Mouse (Mus musculus) urinary bladder, postnatal 25 days (tissue): ENCODE measurements around the gene Fbll1.
"Not testable (repeated sequence)": the region's sequence is repeated elsewhere in the genome, so short reads cannot be mapped to it uniquely, and the experiment has no call there.

Experiments used
- DNase-seq: peaks from one replicate; pipeline ENCODE4 v3.0.0; 2022; ENCODE audit warnings: low spot score

Gene Fbll1

DNA sequence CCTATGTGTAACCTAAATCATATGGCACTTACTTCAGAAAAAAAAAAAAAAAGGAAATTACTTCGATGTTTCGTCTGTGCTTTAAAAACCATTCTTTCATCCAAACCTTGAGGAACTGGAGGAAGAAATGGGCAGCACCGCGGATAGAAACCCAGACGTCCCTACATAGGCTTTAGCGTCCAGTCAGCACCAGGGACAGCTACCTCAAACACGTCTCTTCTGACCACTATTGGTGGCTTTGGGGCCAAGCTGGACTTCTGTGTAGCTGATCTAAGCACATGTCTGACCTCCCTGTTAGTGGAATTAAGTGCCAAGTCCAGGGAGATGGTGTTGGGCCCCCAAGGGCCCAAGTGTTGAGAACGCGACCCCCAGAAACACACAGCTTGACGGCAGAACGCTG lies at the start of gene Fbll1:
Fbll1 (minus strand) TSS at position 11 of the 400 bp plus-strand sequence.
- DNase-seq: peak; percentile 36

DNA sequence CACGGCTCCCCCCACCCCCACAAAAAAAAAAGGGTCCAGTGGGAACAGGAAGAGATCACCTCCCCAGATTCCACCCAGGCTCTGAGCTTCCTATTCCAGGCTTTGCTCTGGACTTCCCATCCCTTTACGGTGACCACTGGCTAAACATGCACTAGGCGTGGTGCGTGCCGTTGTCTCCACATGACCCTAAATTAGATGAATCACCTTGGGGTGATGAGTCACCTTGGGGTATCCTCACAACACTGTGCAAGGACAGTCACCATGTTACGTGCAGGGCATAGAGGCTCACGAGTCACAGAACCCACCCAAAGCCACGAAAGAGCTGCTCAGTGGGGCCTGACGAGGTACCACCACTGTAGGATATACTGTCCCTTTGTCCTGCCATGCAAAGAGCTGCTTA lies 45.6 kb upstream of the Fbll1 start:
- no peak for DNase-seq

DNA sequence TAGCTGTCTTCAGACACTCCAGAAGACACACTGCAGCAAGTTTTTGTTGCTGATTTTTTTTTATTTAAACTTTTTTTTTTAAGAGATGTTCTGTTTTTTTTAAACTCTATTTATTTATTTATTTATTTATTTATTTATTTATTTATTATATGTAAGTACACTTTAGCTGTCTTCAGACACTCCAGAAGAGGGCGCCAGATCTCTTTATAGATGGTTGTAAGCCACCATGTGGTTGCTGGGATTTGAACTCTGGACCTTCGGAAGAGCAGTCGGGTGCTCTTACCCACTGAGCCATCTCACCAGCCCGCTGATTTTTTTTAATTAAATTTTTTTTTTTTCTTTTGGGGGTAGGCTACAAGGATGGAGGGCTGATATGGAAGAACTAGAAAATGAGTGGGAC lies 43.9 kb upstream of the Fbll1 start:
- not testable (repeated sequence) for DNase-seq

DNA sequence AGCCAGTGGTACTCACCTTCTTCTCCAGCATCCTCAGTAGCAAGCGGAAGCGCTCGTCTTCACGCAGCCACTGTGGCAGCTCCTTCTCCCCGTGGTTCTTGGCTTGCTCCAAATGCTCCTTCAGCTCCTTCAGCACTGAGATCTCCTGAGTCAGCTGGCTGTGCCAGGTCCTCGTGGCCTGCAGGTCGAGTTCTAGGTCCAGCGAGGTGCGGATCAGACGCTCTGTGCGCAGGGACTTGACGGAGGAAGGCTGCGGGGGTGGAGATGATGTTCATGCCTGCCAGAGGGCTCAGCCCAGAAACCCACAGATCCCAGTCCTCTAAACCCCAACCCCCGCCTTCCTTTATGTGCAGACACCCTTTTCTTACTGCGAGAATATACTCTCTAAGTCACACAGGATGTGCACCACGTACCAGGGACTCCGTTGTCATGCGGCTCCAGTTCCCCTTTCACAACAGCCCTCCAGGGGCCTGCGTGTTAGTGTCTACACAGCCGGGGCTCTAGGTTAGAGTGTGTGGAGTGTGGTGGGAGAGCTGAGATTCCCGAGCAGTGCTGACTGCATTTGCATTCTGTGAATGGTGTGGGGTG lies 43.1 kb upstream of the Fbll1 start:
- no peak for DNase-seq

DNA sequence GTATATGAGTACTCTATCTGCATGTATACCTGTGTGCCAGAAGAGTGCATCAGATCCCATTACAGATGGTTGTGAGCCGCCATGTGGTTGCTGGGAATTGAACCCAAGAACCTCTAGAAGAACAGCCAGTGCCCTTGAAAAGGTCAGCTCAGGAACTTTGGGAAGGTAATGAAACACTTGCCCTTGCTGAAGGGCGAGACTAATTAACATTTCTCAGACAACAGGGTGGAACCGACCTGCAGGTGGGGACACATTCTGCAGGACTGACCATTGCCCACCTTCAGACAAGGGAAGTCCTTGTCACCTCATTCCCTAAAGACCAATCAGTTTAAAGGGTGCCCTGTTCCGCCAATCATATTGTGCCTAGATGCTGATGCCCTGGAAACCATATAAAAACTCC lies 42.1 kb upstream of the Fbll1 start:
- DNase-seq: not testable (repeated sequence)

DNA sequence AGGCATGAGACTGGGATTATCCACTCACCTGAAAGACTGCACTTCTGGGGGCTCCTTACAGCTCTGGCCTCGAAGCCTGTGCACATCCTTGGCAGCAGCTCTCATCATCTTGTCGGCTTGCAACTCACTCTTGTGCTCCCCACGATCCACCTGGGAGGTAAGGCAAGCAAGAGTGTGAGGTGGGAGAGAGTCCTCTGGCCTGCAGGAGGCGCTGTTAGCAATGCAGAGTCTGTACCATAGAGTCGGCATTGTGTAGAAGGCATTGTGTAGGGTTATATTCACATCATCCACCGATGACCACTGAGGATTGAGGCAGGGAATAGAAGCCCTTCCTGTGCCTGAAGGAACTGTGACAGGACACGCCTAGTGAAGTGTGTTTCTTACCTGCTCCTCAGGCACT lies 41.6 kb upstream of the Fbll1 start:
- no peak for DNase-seq

DNA sequence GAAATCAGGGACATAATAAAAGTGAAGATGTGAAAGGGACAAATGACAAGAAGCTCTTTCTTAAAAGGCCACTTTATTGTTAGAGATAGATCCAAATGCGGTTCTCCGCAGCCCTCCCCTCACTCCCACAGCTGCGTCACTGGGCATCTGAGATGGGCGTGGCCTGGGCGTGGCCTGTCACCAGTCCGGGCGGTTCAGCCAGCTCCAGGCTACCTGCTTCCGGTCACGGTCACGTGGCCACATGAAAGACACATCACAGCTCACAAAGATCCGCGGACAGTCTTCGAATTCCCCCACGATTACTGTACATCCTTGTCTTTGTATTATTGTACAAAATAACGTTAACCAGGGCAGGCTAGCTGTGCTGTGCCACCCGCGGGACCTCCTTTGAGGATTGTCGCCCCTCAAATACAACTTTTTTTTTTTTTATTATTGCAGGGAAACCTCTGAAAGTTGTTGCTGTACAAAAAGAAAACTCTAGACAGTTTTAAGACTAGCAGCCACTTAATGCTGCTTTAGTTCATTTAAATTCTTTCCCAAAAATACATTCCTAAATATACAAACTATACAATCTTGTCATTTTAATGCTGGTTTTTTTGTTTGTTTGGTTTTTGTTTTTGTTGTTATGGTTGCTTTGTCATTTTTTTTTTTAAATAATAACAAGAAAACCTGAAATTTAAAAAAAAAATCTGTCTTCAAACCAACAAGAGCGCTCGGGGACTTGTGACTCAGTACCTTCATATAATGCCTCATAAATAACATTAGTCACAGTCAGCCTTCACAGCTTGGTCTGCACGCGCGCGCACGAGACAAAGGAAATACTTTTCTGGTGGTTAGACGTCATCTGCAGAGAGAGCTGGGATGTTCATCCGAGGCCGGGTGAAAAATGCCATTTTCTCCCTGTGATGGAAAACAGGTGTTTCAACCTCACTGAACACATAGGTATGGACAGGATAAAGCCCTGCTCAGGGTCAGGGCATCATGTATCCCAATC lies 40.0 kb upstream of the Fbll1 start:
- DNase-seq: peak; percentile 86

- DNase-seq: no peak
These were observed 38.8 kb upstream of the Fbll1 start for GRCm38 (mm10) chr11:35837156-35838126.

GRCm38 (mm10) chr11:35834022-35834760 lies 35.5 kb upstream of the Fbll1 start, which contains the start of gene Rars:
Gene Rars, minus strand, starts transcription at chr11:35834506.
- DNase-seq: peak; percentile 93

- no peak for DNase-seq
These were observed 34.6 kb upstream of the Fbll1 start for GRCm38 (mm10) chr11:35833270-35833669.

GRCm38 (mm10) chr11:35832139-35832538 lies 33.5 kb upstream of the Fbll1 start:
- no peak for DNase-seq

DNA sequence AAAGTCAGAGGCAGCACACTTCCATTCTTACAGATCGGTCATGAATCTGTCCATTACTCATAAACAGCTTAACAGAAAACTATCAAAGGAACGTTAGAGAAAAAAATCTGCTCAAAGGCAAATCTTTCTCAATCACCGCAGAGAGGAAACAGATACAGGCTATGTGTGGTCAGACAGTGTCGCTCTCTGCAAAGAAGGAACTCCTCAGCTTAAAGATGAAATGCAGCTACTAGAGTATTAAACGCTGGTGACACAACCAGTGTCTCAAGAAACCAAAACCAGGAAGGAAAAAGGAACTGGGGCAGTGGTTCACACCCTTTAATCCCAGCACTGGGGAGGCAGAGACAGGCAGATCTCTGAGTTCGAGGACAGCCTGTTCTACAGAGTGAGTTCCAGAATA lies 29.0 kb upstream of the Fbll1 start:
- no peak for DNase-seq

GRCm38 (mm10) chr11:35816316-35816715 lies 17.6 kb upstream of the Fbll1 start:
- DNase-seq: no peak

- DNase-seq: no peak
These were observed 12.8 kb upstream of the Fbll1 start for GRCm38 (mm10) chr11:35811458-35811857.

GRCm38 (mm10) chr11:35801332-35801731 lies 2.6 kb upstream of the Fbll1 start:
- no peak for DNase-seq

GRCm38 (mm10) chr11:35798495-35798820 lies 226 bp downstream of the Fbll1 start:
- DNase-seq: no peak

DNA sequence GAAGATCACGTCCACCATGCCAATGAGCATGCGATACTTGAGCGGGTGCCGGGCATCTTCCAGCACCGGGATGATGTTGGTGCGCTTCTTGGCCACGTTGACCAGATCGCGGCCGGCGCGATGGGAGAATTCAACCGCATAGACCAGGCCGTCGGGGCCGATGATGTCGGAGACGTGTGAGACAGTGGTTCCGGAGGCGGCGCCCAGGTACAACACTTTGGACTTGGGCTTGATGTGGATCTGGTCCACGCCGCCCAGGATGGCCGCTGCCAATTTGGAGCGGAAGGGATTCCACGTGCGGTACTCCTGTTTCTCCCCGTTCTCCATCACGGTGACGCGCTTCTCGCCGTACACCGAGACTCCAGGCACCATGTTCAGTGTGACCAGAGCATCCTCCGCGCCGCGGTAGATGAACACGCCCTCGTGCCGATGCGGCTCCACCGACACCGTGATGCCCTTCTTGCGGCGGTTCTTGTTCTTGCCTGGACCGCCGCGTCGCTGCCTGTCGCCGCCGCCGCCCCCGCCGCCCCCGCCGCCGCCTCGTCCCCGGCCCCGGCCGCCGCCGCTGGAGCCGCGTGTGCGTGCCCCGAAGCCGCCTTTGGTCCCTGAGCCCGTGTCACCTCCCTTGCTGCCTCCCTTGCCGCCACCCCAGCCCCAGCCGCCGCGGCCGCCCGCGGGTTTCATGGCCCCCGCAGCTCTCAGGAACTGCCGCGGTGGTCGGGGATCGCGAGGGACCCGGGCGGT lies 761 bp downstream of the Fbll1 start:
- no peak for DNase-seq

DNA sequence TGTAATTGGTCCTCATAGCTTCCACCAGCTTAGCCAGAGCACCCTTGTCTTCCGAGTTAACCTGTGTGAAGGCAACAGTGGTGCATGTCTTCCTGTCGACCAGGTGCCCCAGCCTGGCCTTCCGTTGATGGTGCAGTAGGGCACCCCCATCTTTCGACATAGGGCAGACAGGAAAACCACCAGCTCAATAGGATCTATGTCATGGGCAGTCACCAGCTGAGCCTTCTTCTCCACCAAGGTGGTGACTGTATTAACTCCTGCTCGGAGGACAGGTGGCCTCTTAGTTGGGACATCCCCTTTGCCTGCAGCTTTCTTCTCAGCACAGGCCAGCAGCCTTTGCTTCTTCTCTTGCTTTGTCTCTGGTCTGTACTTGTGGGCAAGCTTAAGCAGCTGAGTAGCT lies 5.9 kb downstream of the Fbll1 start:
- not testable (repeated sequence) for DNase-seq

GRCm38 (mm10) chr11:35788443-35788842 lies 10.2 kb downstream of the Fbll1 start:
- DNase-seq: no peak

DNA sequence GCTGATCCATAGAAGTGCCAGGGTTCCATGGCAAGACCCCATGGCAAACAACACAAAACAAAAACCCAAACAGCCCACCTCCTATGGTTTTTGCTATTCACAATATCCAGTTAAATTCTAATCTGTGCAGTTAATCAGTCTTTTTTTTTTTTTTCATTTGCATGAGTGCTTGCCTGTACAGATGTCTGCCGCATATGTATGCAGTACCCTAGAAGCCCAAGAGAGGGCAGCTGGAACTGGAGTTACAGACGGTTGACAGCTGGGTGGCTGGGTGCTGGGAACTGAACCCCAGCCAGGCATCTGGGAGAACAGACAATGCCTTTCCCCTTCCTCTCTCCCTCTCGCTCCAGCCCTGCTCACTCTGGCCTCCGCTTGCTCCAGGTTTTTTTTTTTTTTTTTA lies 14.1 kb downstream of the Fbll1 start:
- DNase-seq: no peak

GRCm38 (mm10) chr11:35784002-35784401 lies 14.7 kb downstream of the Fbll1 start:
- DNase-seq: no peak
